In the genomic region with DNA sequence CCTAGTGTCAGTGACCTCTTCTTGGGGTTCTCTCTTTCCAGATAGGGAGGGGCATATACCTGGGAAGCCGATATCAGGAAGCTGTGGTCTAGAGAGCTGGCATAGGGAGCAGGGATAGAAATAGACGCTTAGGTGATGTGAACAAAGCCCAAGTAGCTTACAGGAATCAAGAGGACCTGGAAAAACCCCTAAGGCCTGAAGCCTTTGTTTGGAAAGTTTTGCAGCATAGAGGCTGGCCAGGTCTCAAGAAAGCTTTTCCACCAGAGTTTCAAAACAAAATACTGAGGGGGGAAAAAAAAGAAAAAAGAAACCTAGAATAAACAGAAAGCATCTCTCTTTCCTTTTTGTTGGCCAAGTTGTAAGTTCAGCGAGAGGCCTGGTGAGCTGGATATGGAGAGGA, we compare ENCODE assay signal across 13 mouse cellular contexts.
DNase-seq lines count a peak whose midpoint lies in the region; ATAC-seq and TF ChIP-seq lines count a peak whose summit lies in the region.
"Had no signal": no experiment of that assay in that cellular context is flagged by ENCODE, and none has a peak within 500 bp of the region (broad histone marks: within the 10 kb centered on the region; RNA-seq: fewer than 3 reads in every experiment).

No protein-coding gene starts in this region.

- no peak overlapping the region for H3K9ac ChIP-seq in heart, embryonic 11.5 days (ENCODE audit: low read depth, low read length)
- H3K9ac ChIP-seq in liver, embryonic 11.5 days (ENCODE audit: low read depth, low read length) = no peak overlapping the region
- H3K9ac ChIP-seq in limb, embryonic 13.5 days = no peak overlapping the region

- H3K36me3 ChIP-seq in heart, embryonic 11.5 days (ENCODE audit: control insufficient read depth, insufficient read depth, low read length) = no peaks in the 10 kb centered on the region
- H3K36me3 ChIP-seq in liver, embryonic 11.5 days (ENCODE audit: control insufficient read depth, insufficient read depth, low read length) = no peaks in the 10 kb centered on the region
- no peaks in the 10 kb centered on the region for H3K36me3 ChIP-seq in limb, embryonic 13.5 days

- DNase-seq in heart, postnatal 10 days = no peak
- DNase-seq in liver, embryonic 11.5 days (ENCODE audit: low spot score) = no peak
- no peak for DNase-seq in liver
- peak; percentile 23 for DNase-seq in R1 (ENCODE audit: low read depth, low spot score)
- no peak for DNase-seq in cerebellum, adult 2 months
- no peak for DNase-seq in yolk sac, embryonic 10.5 days (ENCODE audit: low spot score)
- DNase-seq: adrenal gland, adult 2 months; cerebellum, postnatal 36 days; kidney, adult 9 months; thymus, adult 2 months had no signal

- H3K4me2 ChIP-seq in heart, embryonic 11.5 days = no peak overlapping the region
- H3K4me2 ChIP-seq in liver, embryonic 11.5 days = no peak overlapping the region
- no peak overlapping the region for H3K4me2 ChIP-seq in limb, embryonic 13.5 days (replicated peaks)

- peaks cover 2% of the 10 kb centered on the region; the same call in 1 of the 2 replicates for H3K9me3 ChIP-seq in heart, embryonic 11.5 days (replicated peaks; ENCODE audit: control insufficient read depth, low read length)
- H3K9me3 ChIP-seq in liver, embryonic 11.5 days (ENCODE audit: control insufficient read depth, low read length) = no peaks in the 10 kb centered on the region
- H3K9me3 ChIP-seq in limb, embryonic 13.5 days = no peaks in the 10 kb centered on the region

- no peak for TF ChIP-seq POLR2A in cerebellum, adult 2 months (IDR thresholded peaks at IDR 0.05; ENCODE audit: borderline replicate concordance, insufficient read depth, low read length)

- peaks cover 16% of the 10 kb centered on the region for H3K4me1 ChIP-seq in heart, embryonic 11.5 days (ENCODE audit: control insufficient read depth, insufficient read depth, low read length)
- no peaks in the 10 kb centered on the region; the same call in 1 of the 2 replicates for H3K4me1 ChIP-seq in liver, embryonic 11.5 days (replicated peaks; ENCODE audit: control insufficient read depth, insufficient read depth, low read length)
- H3K4me1 ChIP-seq in limb, embryonic 13.5 days = peaks cover 20% of the 10 kb centered on the region
- peaks cover 8% of the 10 kb centered on the region for H3K4me1 ChIP-seq in cerebellum, adult 2 months (ENCODE audit: control insufficient read depth, insufficient read depth, low read length)

- intact Hi-C loops in heart, postnatal 10 days (cut with DNase I) = loop anchor here (2.0 to 5.0 kb wide), 2 partner anchors 60 to 106 kb away; a partner anchor contains a TSS

- no peaks in the 10 kb centered on the region for H3K27me3 ChIP-seq in heart, embryonic 11.5 days (ENCODE audit: control insufficient read depth, insufficient read depth, low read length)
- H3K27me3 ChIP-seq in liver, embryonic 11.5 days (replicated peaks; ENCODE audit: control insufficient read depth, insufficient read depth, low read length) = no peaks in the 10 kb centered on the region
- H3K27me3 ChIP-seq in limb, embryonic 13.5 days = no peaks in the 10 kb centered on the region
- no peaks in the 10 kb centered on the region for H3K27me3 ChIP-seq in cerebellum, adult 2 months (ENCODE audit: control insufficient read depth, insufficient read depth, low read length)

- no peak; the same call in 1 of the 2 replicates for ATAC-seq in heart, embryonic 11.5 days (replicated peaks; ENCODE audit: insufficient number of reproducible peaks, low FRiP score, low TSS enrichment)
- no peak for ATAC-seq in liver, embryonic 11.5 days (replicated peaks; ENCODE audit: low FRiP score)
- no peak for ATAC-seq in limb, embryonic 13.5 days (ENCODE audit: low FRiP score, low read depth)

- no peak for TF ChIP-seq CTCF in cerebellum, adult 2 months (IDR thresholded peaks at IDR 0.05; ENCODE audit: borderline replicate concordance, insufficient read depth, low read depth, low read length)

- H3K27ac ChIP-seq in heart, embryonic 11.5 days (ENCODE audit: low read depth, low read length) = peak overlapping the region; percentile 84
- peak overlapping the region; percentile 52; the same call in 1 of the 2 replicates for H3K27ac ChIP-seq in liver, embryonic 11.5 days (ENCODE audit: low read depth, low read length)
- H3K27ac ChIP-seq in limb, embryonic 13.5 days = peak overlapping the region; percentile 65
- no peak overlapping the region for H3K27ac ChIP-seq in cerebellum, adult 2 months (ENCODE audit: insufficient read depth, low read length)

- 61% methylated on average over 3 of the region's 3 CpGs for WGBS in heart, embryonic 11.5 days (ENCODE audit: insufficient replicate concordance)
- 61% methylated on average over 3 of the region's 3 CpGs for WGBS in liver, embryonic 11.5 days
- 77% methylated on average over 3 of the region's 3 CpGs for WGBS in limb, embryonic 13.5 days
- WGBS in cerebellum, adult 2 months = 92% methylated on average over 3 of the region's 3 CpGs

- H3K4me3 ChIP-seq in heart, embryonic 11.5 days (ENCODE audit: low read depth, low read length) = no peak overlapping the region
- H3K4me3 ChIP-seq in liver, embryonic 11.5 days (ENCODE audit: low read depth, low read length) = no peak overlapping the region
- no peak overlapping the region for H3K4me3 ChIP-seq in limb, embryonic 13.5 days
- H3K4me3 ChIP-seq in cerebellum, adult 2 months (replicated peaks; ENCODE audit: insufficient read depth, low read depth, low read length) = no peak overlapping the region
- H3K4me3 ChIP-seq: megakaryocyte, embryonic 14.5 days had no signal
